Mouse (Mus musculus): ENCODE results near the gene Sult2a3.

- TF ChIP-seq EP300 (IDR thresholded peaks at IDR 0.05), result no peak
- no peak for TF ChIP-seq CTCF (IDR thresholded peaks at IDR 0.05)
Measured at GRCm38 (mm10) chr7:14120436-14120835, 2.4 kb downstream of the Sult2a3 start.
